Mouse (Mus musculus): ENCODE data around the gene Teddm2. TPM values are rescaled to one million over a fixed set of nuclear protein-coding genes. Genes with fewer than 3 reads are reported as not detected.
A peak's percentile ranks its signal among the peaks of the same experiment; 100 is the strongest.
"Not testable (repeated sequence)": the region's sequence is repeated elsewhere in the genome, so short reads cannot be mapped to it uniquely, and the experiment has no call there.

The Teddm2 gene
- polyA plus RNA-seq, 1 experiment: 4.8 TPM

- H3K4me1 ChIP-seq (ENCODE audit: control insufficient read depth, insufficient read depth, low read length): no peaks in the 10 kb centered on the region
- H3K36me3 ChIP-seq (ENCODE audit: control insufficient read depth, insufficient read depth, low read length): no peaks in the 10 kb centered on the region
- H3K27me3 ChIP-seq (ENCODE audit: control insufficient read depth, insufficient read depth, low read length): no peaks in the 10 kb centered on the region
- no peak for TF ChIP-seq CTCF (IDR thresholded peaks at IDR 0.05; ENCODE audit: control insufficient read depth, insufficient read depth, insufficient replicate concordance, low read depth, low read length)
- no peak for TF ChIP-seq POLR2A (IDR thresholded peaks at IDR 0.05; ENCODE audit: control insufficient read depth, low read depth, low read length)
- no peak overlapping the region for H3K27ac ChIP-seq (ENCODE audit: control insufficient read depth, insufficient read depth, low read depth, low read length)
- no peak overlapping the region for H3K4me3 ChIP-seq (ENCODE audit: control insufficient read depth, low read depth, low read length)
These were observed 44.1 kb downstream of the Teddm2 start for GRCm38 (mm10) chr1:153855946-153856345.

- H3K36me3 ChIP-seq (ENCODE audit: control insufficient read depth, insufficient read depth, low read length); H3K4me1 ChIP-seq (ENCODE audit: control insufficient read depth, insufficient read depth, low read length); H3K27me3 ChIP-seq (ENCODE audit: control insufficient read depth, insufficient read depth, low read length); H3K27ac ChIP-seq (ENCODE audit: control insufficient read depth, insufficient read depth, low read depth, low read length); H3K4me3 ChIP-seq (ENCODE audit: control insufficient read depth, low read depth, low read length): not testable (repeated sequence)
These were observed 47.3 kb downstream of the Teddm2 start for GRCm38 (mm10) chr1:153852696-153853095.

GRCm38 (mm10) chr1:153846867-153847266, 53.2 kb downstream of the Teddm2 start:
- H3K27ac ChIP-seq (ENCODE audit: control insufficient read depth, insufficient read depth, low read depth, low read length): no peak overlapping the region
- H3K27me3 ChIP-seq (ENCODE audit: control insufficient read depth, insufficient read depth, low read length): no peaks in the 10 kb centered on the region
- H3K4me3 ChIP-seq (ENCODE audit: control insufficient read depth, low read depth, low read length): no peak overlapping the region
- H3K4me1 ChIP-seq (ENCODE audit: control insufficient read depth, insufficient read depth, low read length): peaks cover 3% of the 10 kb centered on the region
- H3K36me3 ChIP-seq (ENCODE audit: control insufficient read depth, insufficient read depth, low read length): no peaks in the 10 kb centered on the region
- TF ChIP-seq CTCF (IDR thresholded peaks at IDR 0.05; ENCODE audit: control insufficient read depth, insufficient read depth, insufficient replicate concordance, low read depth, low read length) (no peak), POLR2A (IDR thresholded peaks at IDR 0.05; ENCODE audit: control insufficient read depth, low read depth, low read length) (no peak)

GRCm38 (mm10) chr1:153846420-153846819, 53.6 kb downstream of the Teddm2 start:
- no peak overlapping the region for H3K27ac ChIP-seq (ENCODE audit: control insufficient read depth, insufficient read depth, low read depth, low read length)
- TF ChIP-seq POLR2A (IDR thresholded peaks at IDR 0.05; ENCODE audit: control insufficient read depth, low read depth, low read length) (no peak), CTCF (IDR thresholded peaks at IDR 0.05; ENCODE audit: control insufficient read depth, insufficient read depth, insufficient replicate concordance, low read depth, low read length) (no peak)
- no peaks in the 10 kb centered on the region for H3K27me3 ChIP-seq (ENCODE audit: control insufficient read depth, insufficient read depth, low read length)
- H3K4me1 ChIP-seq (ENCODE audit: control insufficient read depth, insufficient read depth, low read length): peaks cover 3% of the 10 kb centered on the region
- no peaks in the 10 kb centered on the region for H3K36me3 ChIP-seq (ENCODE audit: control insufficient read depth, insufficient read depth, low read length)
- no peak overlapping the region for H3K4me3 ChIP-seq (ENCODE audit: control insufficient read depth, low read depth, low read length)

- Histone ChIP-seq H3K27ac (ENCODE audit: control insufficient read depth, insufficient read depth, low read depth, low read length) (no peak within 1 kb of the TSS), H3K36me3 (ENCODE audit: control insufficient read depth, insufficient read depth, low read length) (no peaks in the 10 kb centered on the region), H3K27me3 (ENCODE audit: control insufficient read depth, insufficient read depth, low read length) (no peaks in the 10 kb centered on the region), H3K4me1 (ENCODE audit: control insufficient read depth, insufficient read depth, low read length) (peaks cover 3% of the 10 kb centered on the region), H3K4me3 (ENCODE audit: control insufficient read depth, low read depth, low read length) (peak within 1 kb of the TSS; percentile 59)
- no peak for TF ChIP-seq CTCF (IDR thresholded peaks at IDR 0.05; ENCODE audit: control insufficient read depth, insufficient read depth, insufficient replicate concordance, low read depth, low read length)
- peak; percentile 22; the same call in 1 of the 2 replicates for TF ChIP-seq POLR2A (IDR thresholded peaks at IDR 0.05; ENCODE audit: control insufficient read depth, low read depth, low read length)
These were observed 56.0 kb downstream of the Teddm2 start, which contains the start of gene Rgsl1 for GRCm38 (mm10) chr1:153844042-153844441. TSS of gene Rgsl1 (minus strand) at chr1:153844142.

- no peaks in the 10 kb centered on the region for H3K36me3 ChIP-seq (ENCODE audit: control insufficient read depth, insufficient read depth, low read length)
- no peaks in the 10 kb centered on the region for H3K27me3 ChIP-seq (ENCODE audit: control insufficient read depth, insufficient read depth, low read length)
- peak overlapping the region; percentile 20; the same call in 1 of the 2 replicates for H3K4me3 ChIP-seq (ENCODE audit: control insufficient read depth, low read depth, low read length)
- TF ChIP-seq CTCF (IDR thresholded peaks at IDR 0.05; ENCODE audit: control insufficient read depth, insufficient read depth, insufficient replicate concordance, low read depth, low read length) (no peak), POLR2A (IDR thresholded peaks at IDR 0.05; ENCODE audit: control insufficient read depth, low read depth, low read length) (no peak)
- no peak overlapping the region for H3K27ac ChIP-seq (ENCODE audit: control insufficient read depth, insufficient read depth, low read depth, low read length)
- peaks cover 3% of the 10 kb centered on the region for H3K4me1 ChIP-seq (ENCODE audit: control insufficient read depth, insufficient read depth, low read length)
These were observed 57.8 kb downstream of the Teddm2 start for GRCm38 (mm10) chr1:153842121-153842740.

- Histone ChIP-seq H3K4me3 (ENCODE audit: control insufficient read depth, low read depth, low read length) (no peak overlapping the region), H3K36me3 (ENCODE audit: control insufficient read depth, insufficient read depth, low read length) (no peaks in the 10 kb centered on the region), H3K4me1 (ENCODE audit: control insufficient read depth, insufficient read depth, low read length) (no peaks in the 10 kb centered on the region), H3K27me3 (ENCODE audit: control insufficient read depth, insufficient read depth, low read length) (no peaks in the 10 kb centered on the region), H3K27ac (ENCODE audit: control insufficient read depth, insufficient read depth, low read depth, low read length) (no peak overlapping the region)
- TF ChIP-seq POLR2A (IDR thresholded peaks at IDR 0.05; ENCODE audit: control insufficient read depth, low read depth, low read length) (no peak), CTCF (IDR thresholded peaks at IDR 0.05; ENCODE audit: control insufficient read depth, insufficient read depth, insufficient replicate concordance, low read depth, low read length) (no peak)
These were observed 64.0 kb downstream of the Teddm2 start for GRCm38 (mm10) chr1:153836036-153836435.

GRCm38 (mm10) chr1:153830746-153831145, 69.3 kb downstream of the Teddm2 start:
- Histone ChIP-seq H3K4me1 (ENCODE audit: control insufficient read depth, insufficient read depth, low read length) (no peaks in the 10 kb centered on the region), H3K4me3 (ENCODE audit: control insufficient read depth, low read depth, low read length) (no peak overlapping the region), H3K27ac (ENCODE audit: control insufficient read depth, insufficient read depth, low read depth, low read length) (no peak overlapping the region), H3K27me3 (ENCODE audit: control insufficient read depth, insufficient read depth, low read length) (no peaks in the 10 kb centered on the region), H3K36me3 (ENCODE audit: control insufficient read depth, insufficient read depth, low read length) (no peaks in the 10 kb centered on the region)
- TF ChIP-seq CTCF (IDR thresholded peaks at IDR 0.05; ENCODE audit: control insufficient read depth, insufficient read depth, insufficient replicate concordance, low read depth, low read length) (no peak), POLR2A (IDR thresholded peaks at IDR 0.05; ENCODE audit: control insufficient read depth, low read depth, low read length) (no peak)

All from testis, adult 2 months (tissue).